14 mouse cellular contexts compared by ENCODE assay signal in genomic region chr11:52441096-52441495, GRCm38 (mm10).
"Had no signal": no experiment of that assay in that cellular context is flagged by ENCODE, and none has a peak within 500 bp of the region (broad histone marks: within the 10 kb centered on the region; RNA-seq: fewer than 3 reads in every experiment).

No protein-coding gene starts in this region.

- H3K4me3 ChIP-seq: intestine, embryonic 15.5 days; limb, embryonic 10.5 days; liver, embryonic 15.5 days; stomach, embryonic 15.5 days had no signal

- H3K4me1 ChIP-seq: intestine, embryonic 15.5 days; liver, embryonic 15.5 days had no signal

- DNase-seq: kidney, adult 18-20 months; kidney, postnatal 10 days; kidney, postnatal 4 days; lung, adult 2 months; lung, postnatal 36 days; thymus, adult 2 months; thymus, postnatal 25 days had no signal

- H3K27me3 ChIP-seq: intestine, embryonic 15.5 days; stomach, embryonic 15.5 days had no signal

- H3K27ac ChIP-seq: intestine, embryonic 15.5 days; limb, embryonic 10.5 days; liver, embryonic 15.5 days; stomach, embryonic 15.5 days had no signal

- H3K4me2 ChIP-seq: intestine, embryonic 15.5 days; liver, embryonic 11.5 days; liver, embryonic 15.5 days; stomach, embryonic 15.5 days had no signal

- H3K9me3 ChIP-seq: intestine, embryonic 15.5 days; limb, embryonic 10.5 days; liver, embryonic 15.5 days; stomach, embryonic 15.5 days had no signal

- H3K36me3 ChIP-seq: intestine, embryonic 15.5 days; limb, embryonic 10.5 days; liver, embryonic 15.5 days; stomach, embryonic 15.5 days had no signal

- H3K9ac ChIP-seq: intestine, embryonic 15.5 days; liver, embryonic 15.5 days; stomach, embryonic 15.5 days had no signal

- ATAC-seq: intestine, embryonic 15.5 days; lung, postnatal 0 days; midbrain, embryonic 16.5 days had no signal
